Mouse (Mus musculus): ENCODE results near the gene Pstpip1. TPM values are rescaled to one million over a fixed set of nuclear protein-coding genes. Genes with fewer than 3 reads are reported as not detected.

Gene Pstpip1
- total and polyA plus RNA-seq, 3 experiments: 8.1 to 32.0 (median 15.6) TPM

DNA sequence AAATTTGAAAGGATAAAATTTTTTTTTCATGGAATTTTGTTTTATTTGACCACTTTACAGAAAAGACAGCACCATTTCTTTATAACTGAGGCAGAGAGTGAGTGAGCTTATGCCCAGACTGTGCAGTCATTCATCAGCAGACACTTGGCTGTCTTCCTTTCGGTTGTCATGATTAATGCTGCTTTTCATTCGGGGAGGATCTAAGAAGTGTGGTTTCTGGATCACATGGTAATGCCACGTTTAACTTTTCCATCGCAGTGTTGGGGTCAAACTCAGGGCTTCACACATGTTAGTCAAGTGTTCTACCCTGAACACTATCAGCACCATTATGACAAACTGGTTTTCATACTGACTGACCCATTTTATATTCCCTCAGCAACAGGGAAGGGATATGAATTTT is 11.3 kb downstream of the Pstpip1 start:
- Histone ChIP-seq H3K9me3 (replicated peaks; ENCODE audit: low read length) (peaks cover 3% of the 10 kb centered on the region), H3K36me3 (replicated peaks in 1 of 2; ENCODE audit: control insufficient read depth in 1 of 2, insufficient read depth in 1 of 2, low read length in 1 of 2) (peaks cover 0 to 24% of the 10 kb centered on the region in 2 experiments), H3K79me2 (replicated peaks; ENCODE audit: control insufficient read depth, extremely low read depth, insufficient read depth, poor library complexity, severe bottlenecking) (no peaks in the 10 kb centered on the region), H3K27me3 (replicated peaks) (no peaks in the 10 kb centered on the region), H3K27ac (ENCODE audit: insufficient read depth, low read depth) (no peak overlapping the region), H3K9ac (ENCODE audit: insufficient read depth, low read depth) (no peak overlapping the region), H3K4me2 (ENCODE audit: insufficient read depth, low read depth, poor library complexity, severe bottlenecking) (0 out of 2 replicates have a peak overlapping the region, but pooled peaks have one; percentile 9), H3K4me3 (replicated peaks in 1 of 3; ENCODE audit: low read depth in 2 of 3, low read length in 2 of 3, poor library complexity in 1 of 3) (no peak overlapping the region), H3K4me1 (ENCODE audit: control insufficient read depth in 1 of 2, insufficient read depth in 2 of 2) (peaks cover 40 to 92% of the 10 kb centered on the region in 2 experiments)
- dilution Hi-C loops (cut with MboI; ENCODE audit: extremely low pct_ligation_motif_present, extremely low pct_unique_long_range_greater_than_20kb, low sequenced_read_pairs) (no loop called here), in situ Hi-C loops (cut with MboI; ENCODE audit: low pct_ligation_motif_present, low pct_unique_long_range_greater_than_20kb, low sequenced_read_pairs) (no loop called here)
- DNase-seq (ENCODE audit: extremely low read depth): peak; percentile 68
- peak; percentile 45; the same call in 1 of the 2 replicates for TF ChIP-seq EP300 (IDR thresholded peaks at IDR 0.05; ENCODE audit: low read length)
- 0 out of 2 replicates have a peak, but pooled peaks have one; percentile 55 for TF ChIP-seq MAX (IDR thresholded peaks at IDR 0.05; ENCODE audit: low read length)
- TF ChIP-seq JUN (IDR thresholded peaks at IDR 0.05; ENCODE audit: insufficient read depth, low read depth, low read length): no peak
- TF ChIP-seq CHD1 (IDR thresholded peaks at IDR 0.05; ENCODE audit: low read depth, low read length): 0 out of 2 replicates have a peak, but pooled peaks have one; percentile 9
- TF ChIP-seq GABPA (IDR thresholded peaks at IDR 0.05; ENCODE audit: insufficient replicate concordance, low read depth, low read length): no peak
- TF ChIP-seq CHD2 (IDR thresholded peaks at IDR 0.05; ENCODE audit: low read length): no peak
- TF ChIP-seq BHLHE40 (IDR thresholded peaks at IDR 0.05; ENCODE audit: low read depth, low read length): peak; percentile 44; the same call in 1 of the 2 replicates
- TF ChIP-seq POLR2AphosphoS2 (IDR thresholded peaks at IDR 0.05; ENCODE audit: low read depth, low read length): no peak

DNA sequence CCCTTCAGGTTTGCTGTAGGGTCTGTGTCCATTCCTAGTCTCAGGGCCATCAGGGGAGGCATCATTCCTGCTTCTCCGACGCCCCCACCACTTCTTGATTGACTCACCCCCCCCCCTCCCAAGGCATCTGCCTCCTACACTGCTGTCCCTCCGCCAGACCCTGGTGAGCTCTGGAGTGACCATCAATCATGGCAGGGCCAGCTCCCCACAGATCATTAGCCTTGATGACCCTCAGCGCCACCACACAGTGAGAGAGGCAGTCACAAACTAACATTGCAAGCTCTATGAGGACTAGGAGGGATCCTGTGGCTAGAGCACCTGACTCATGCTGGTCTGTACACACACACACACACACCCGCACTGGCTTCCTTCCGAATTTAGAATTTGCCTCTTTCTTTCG is 15.2 kb downstream of the Pstpip1 start:
- peaks cover 3% of the 10 kb centered on the region for H3K9me3 ChIP-seq (replicated peaks; ENCODE audit: low read length)
- in situ Hi-C loops (cut with MboI; ENCODE audit: low pct_ligation_motif_present, low pct_unique_long_range_greater_than_20kb, low sequenced_read_pairs): no loop called here
- no peak for DNase-seq (ENCODE audit: extremely low read depth)
- no peak overlapping the region for H3K4me2 ChIP-seq (ENCODE audit: insufficient read depth, low read depth, poor library complexity, severe bottlenecking)
- H3K36me3 ChIP-seq (replicated peaks in 1 of 2; ENCODE audit: control insufficient read depth in 1 of 2, insufficient read depth in 1 of 2, low read length in 1 of 2): peaks cover 0 to 27% of the 10 kb centered on the region in 2 experiments
- H3K27ac ChIP-seq (ENCODE audit: insufficient read depth, low read depth): no peak overlapping the region
- H3K27me3 ChIP-seq (replicated peaks): no peaks in the 10 kb centered on the region
- H3K79me2 ChIP-seq (replicated peaks; ENCODE audit: control insufficient read depth, extremely low read depth, insufficient read depth, poor library complexity, severe bottlenecking): no peaks in the 10 kb centered on the region
- TF ChIP-seq MYC (IDR thresholded peaks at IDR 0.05; ENCODE audit: low read depth, low read length) (no peak), MAFK (IDR thresholded peaks at IDR 0.05; ENCODE audit: insufficient replicate concordance, low read length) (no peak), ETS1 (conservative IDR thresholded peaks at IDR 0.05; ENCODE audit: low read depth, low read length) (no peak), ZMIZ1 (IDR thresholded peaks at IDR 0.05; ENCODE audit: low read depth, low read length) (no peak), KAT2A (IDR thresholded peaks at IDR 0.05; ENCODE audit: insufficient replicate concordance, low read length) (no peak), POLR2A (IDR thresholded peaks at IDR 0.05; ENCODE audit: low read depth, low read length) (no peak), NRF1 (IDR thresholded peaks at IDR 0.05; ENCODE audit: low read depth, low read length) (no peak), NELFE (IDR thresholded peaks at IDR 0.05; ENCODE audit: low read depth, low read length) (no peak), UBTF (IDR thresholded peaks at IDR 0.05; ENCODE audit: low read depth, low read length) (no peak), CHD2 (IDR thresholded peaks at IDR 0.05; ENCODE audit: low read length) (no peak)
- H3K4me3 ChIP-seq (replicated peaks in 1 of 3; ENCODE audit: low read depth in 2 of 3, low read length in 2 of 3, poor library complexity in 1 of 3): no peak overlapping the region
- dilution Hi-C loops (cut with MboI; ENCODE audit: extremely low pct_ligation_motif_present, extremely low pct_unique_long_range_greater_than_20kb, low sequenced_read_pairs): no loop called here
- peaks cover 35 to 83% of the 10 kb centered on the region in 2 experiments for H3K4me1 ChIP-seq (ENCODE audit: control insufficient read depth in 1 of 2, insufficient read depth in 2 of 2)
- no peak overlapping the region for H3K9ac ChIP-seq (ENCODE audit: insufficient read depth, low read depth)
